Mouse (Mus musculus) layer of hippocampus, adult 8-10 months (tissue): ENCODE measurements around the gene Gm13696. TPM values are rescaled to one million over a fixed set of nuclear protein-coding genes. Genes with fewer than 3 reads are reported as not detected.

Source experiments
- total RNA-seq, 4 experiments: library from RNA; stranded (reverse); gene quantifications; 2 replicates each; pipeline ENCODE4 v1.2.4; 2022

The Gm13696 gene
- total RNA-seq, 4 experiments from 2014 or later = 1.5 to 2.1 (median 1.8) TPM

Other genes with a start within 250 kb of the Gm13696 start
- gene Itgav, start 248.7 kb upstream of the Gm13696 start, total RNA-seq = 10 to 100 TPM; 61.5 to 76.4 (median 72.2) TPM
- gene Fam171b, start 160.5 kb upstream of the Gm13696 start, total RNA-seq = 100 to 1,000 TPM; 184 to 209 (median 204) TPM
- gene Zswim2, start 31.9 kb upstream of the Gm13696 start, total RNA-seq = not detected
- gene Gm13698, start 17.4 kb upstream of the Gm13696 start, total RNA-seq = 1 to 10 TPM; 1.5 to 2.1 (median 1.8) TPM
- 1 to 10 TPM; 1.5 to 2.1 (median 1.8) TPM for gene Gm13693, start 11.6 kb upstream of the Gm13696 start, total RNA-seq
- 1 to 10 TPM in 2 of 4 experiments, not detected in 2; 1.5 to 1.6 TPM for gene Gm13695, start 5.8 kb upstream of the Gm13696 start, total RNA-seq
- gene Gm13694, start 5.8 kb downstream of the Gm13696 start, total RNA-seq = 1 to 10 TPM; 1.5 to 2.1 (median 1.8) TPM
- 1 to 10 TPM; 1.5 to 2.1 (median 1.8) TPM for gene Gm13697, start 11.6 kb downstream of the Gm13696 start, total RNA-seq
- 1 to 10 TPM; 1.5 to 2.1 (median 1.8) TPM for gene Gm13691, start 17.4 kb downstream of the Gm13696 start, total RNA-seq